Mouse (Mus musculus): Measurements from ENCODE around the gene Tchp. TPM values are rescaled to one million over a fixed set of nuclear protein-coding genes. Genes with fewer than 3 reads are reported as not detected.

Tchp gene
- polyA plus RNA-seq, 1 experiment from 2014 or later = 21.5 TPM

- 92% methylated on average over 5 of the region's 5 CpGs for WGBS
Measured at GRCm38 (mm10) chr5:114745581-114745980, 38.0 kb downstream of the Tchp start.

GRCm38 (mm10) chr5:114746886-114747285, 39.3 kb downstream of the Tchp start:
- Histone ChIP-seq H3K36me3 (peaks cover 82% of the 10 kb centered on the region), H3K4me1 (no peaks in the 10 kb centered on the region), H3K4me3 (no peak overlapping the region), H3K4me2 (replicated peaks) (no peak overlapping the region), H3K27ac (replicated peaks) (no peak overlapping the region), H3K27me3 (no peaks in the 10 kb centered on the region), H3K9me3 (no peaks in the 10 kb centered on the region), H3K9ac (replicated peaks) (no peak overlapping the region)
- no peak for ATAC-seq (ENCODE audit: low FRiP score, low read depth)
- 88% methylated on average over 4 of the region's 4 CpGs for WGBS

More at GRCm38 (mm10) chr5:114745581-114745980, 38.0 kb downstream of the Tchp start:
- no peaks in the 10 kb centered on the region for H3K4me1 ChIP-seq
- H3K4me3 ChIP-seq = no peak overlapping the region
- H3K27me3 ChIP-seq = no peaks in the 10 kb centered on the region
- peaks cover 85% of the 10 kb centered on the region for H3K36me3 ChIP-seq
- H3K9ac ChIP-seq (replicated peaks) = no peak overlapping the region
- no peak overlapping the region for H3K4me2 ChIP-seq (replicated peaks)
- H3K27ac ChIP-seq (replicated peaks) = no peak overlapping the region
- no peaks in the 10 kb centered on the region for H3K9me3 ChIP-seq
- no peak for ATAC-seq (ENCODE audit: low FRiP score, low read depth)

- no peak overlapping the region for H3K27ac ChIP-seq (replicated peaks)
- ATAC-seq (ENCODE audit: low FRiP score, low read depth) = no peak
- no peaks in the 10 kb centered on the region for H3K4me1 ChIP-seq
- no peak overlapping the region for H3K4me2 ChIP-seq (replicated peaks)
- H3K27me3 ChIP-seq = no peaks in the 10 kb centered on the region
- no peak overlapping the region for H3K9ac ChIP-seq (replicated peaks)
- H3K9me3 ChIP-seq = no peaks in the 10 kb centered on the region
- H3K4me3 ChIP-seq = no peak overlapping the region
- peaks cover 82% of the 10 kb centered on the region for H3K36me3 ChIP-seq
- 95% methylated on average over 5 of the region's 5 CpGs for WGBS
Measured at GRCm38 (mm10) chr5:114747521-114747920, 40.0 kb downstream of the Tchp start.

- Histone ChIP-seq H3K4me3 (no peak overlapping the region), H3K27me3 (no peaks in the 10 kb centered on the region), H3K9me3 (no peaks in the 10 kb centered on the region), H3K4me2 (replicated peaks) (no peak overlapping the region), H3K27ac (replicated peaks) (no peak overlapping the region), H3K36me3 (peaks cover 80% of the 10 kb centered on the region), H3K4me1 (no peaks in the 10 kb centered on the region), H3K9ac (replicated peaks) (no peak overlapping the region)
- WGBS = 82% methylated on average over 10 of the region's 10 CpGs
- no peak for ATAC-seq (ENCODE audit: low FRiP score, low read depth)
Measured at GRCm38 (mm10) chr5:114750325-114750724, 42.8 kb downstream of the Tchp start.

- Histone ChIP-seq H3K4me1 (no peaks in the 10 kb centered on the region), H3K9me3 (no peaks in the 10 kb centered on the region), H3K36me3 (peaks cover 81% of the 10 kb centered on the region), H3K4me2 (replicated peaks) (no peak overlapping the region), H3K27ac (replicated peaks) (no peak overlapping the region), H3K9ac (replicated peaks) (no peak overlapping the region), H3K27me3 (no peaks in the 10 kb centered on the region), H3K4me3 (no peak overlapping the region)
- ATAC-seq (ENCODE audit: low FRiP score, low read depth) = no peak
- 89% methylated on average over 10 of the region's 10 CpGs for WGBS
Measured at GRCm38 (mm10) chr5:114752397-114752796, 44.8 kb downstream of the Tchp start.

GRCm38 (mm10) chr5:114753384-114753783, 45.8 kb downstream of the Tchp start:
- Histone ChIP-seq H3K9me3 (no peaks in the 10 kb centered on the region), H3K4me3 (no peak overlapping the region), H3K9ac (replicated peaks) (no peak overlapping the region), H3K27me3 (no peaks in the 10 kb centered on the region), H3K4me2 (replicated peaks) (no peak overlapping the region), H3K4me1 (no peaks in the 10 kb centered on the region), H3K36me3 (peaks cover 75% of the 10 kb centered on the region), H3K27ac (replicated peaks) (no peak overlapping the region)
- 87% methylated on average over 12 of the region's 12 CpGs for WGBS
- ATAC-seq (ENCODE audit: low FRiP score, low read depth) = no peak

- Histone ChIP-seq H3K9me3 (no peaks in the 10 kb centered on the region), H3K27ac (replicated peaks) (no peak overlapping the region), H3K27me3 (no peaks in the 10 kb centered on the region), H3K9ac (replicated peaks) (no peak overlapping the region), H3K4me2 (replicated peaks) (no peak overlapping the region), H3K36me3 (peaks cover 70% of the 10 kb centered on the region), H3K4me3 (no peak overlapping the region), H3K4me1 (no peaks in the 10 kb centered on the region)
- ATAC-seq (ENCODE audit: low FRiP score, low read depth) = no peak
- WGBS = 93% methylated on average over 5 of the region's 5 CpGs
Measured at GRCm38 (mm10) chr5:114759536-114760090, 52.1 kb downstream of the Tchp start.

- WGBS = 93% methylated on average over 8 of the region's 8 CpGs
- no peak overlapping the region for H3K4me2 ChIP-seq (replicated peaks)
Measured at GRCm38 (mm10) chr5:114761980-114762379, 54.4 kb downstream of the Tchp start.

GRCm38 (mm10) chr5:114764812-114765735, 57.5 kb downstream of the Tchp start:
- Histone ChIP-seq H3K4me3 (no peak overlapping the region), H3K9ac (replicated peaks) (no peak overlapping the region), H3K27me3 (no peaks in the 10 kb centered on the region), H3K4me1 (peaks cover 3% of the 10 kb centered on the region; the same call in 1 of the 2 replicates), H3K4me2 (replicated peaks) (no peak overlapping the region), H3K27ac (replicated peaks) (peak overlapping the region; percentile 1; the same call in 1 of the 2 replicates), H3K36me3 (peaks cover 54% of the 10 kb centered on the region), H3K9me3 (no peaks in the 10 kb centered on the region)
- WGBS = 90% methylated on average over 18 of the region's 18 CpGs
- ATAC-seq (ENCODE audit: low FRiP score, low read depth) = no peak

More at GRCm38 (mm10) chr5:114761980-114762379, 54.4 kb downstream of the Tchp start:
- Histone ChIP-seq H3K36me3 (peaks cover 67% of the 10 kb centered on the region), H3K4me3 (no peak overlapping the region), H3K4me1 (no peaks in the 10 kb centered on the region), H3K9ac (replicated peaks) (no peak overlapping the region), H3K27ac (replicated peaks) (0 out of 2 replicates have a peak overlapping the region, but pooled peaks have one; percentile 20), H3K9me3 (no peaks in the 10 kb centered on the region), H3K27me3 (no peaks in the 10 kb centered on the region)
- no peak for ATAC-seq (ENCODE audit: low FRiP score, low read depth)

GRCm38 (mm10) chr5:114766686-114767085, 59.1 kb downstream of the Tchp start:
- Histone ChIP-seq H3K36me3 (peaks cover 41% of the 10 kb centered on the region), H3K9ac (replicated peaks) (0 out of 2 replicates have a peak overlapping the region, but pooled peaks have one; percentile 11), H3K4me2 (replicated peaks) (no peak overlapping the region), H3K4me1 (peaks cover 12% of the 10 kb centered on the region), H3K4me3 (no peak overlapping the region), H3K27me3 (no peaks in the 10 kb centered on the region), H3K27ac (replicated peaks) (no peak overlapping the region), H3K9me3 (no peaks in the 10 kb centered on the region)
- WGBS = 93% methylated on average over 8 of the region's 8 CpGs
- no peak for ATAC-seq (ENCODE audit: low FRiP score, low read depth)

GRCm38 (mm10) chr5:114767185-114767584, 59.6 kb downstream of the Tchp start:
- no peaks in the 10 kb centered on the region for H3K9me3 ChIP-seq
- H3K27ac ChIP-seq (replicated peaks) = no peak overlapping the region
- H3K27me3 ChIP-seq = no peaks in the 10 kb centered on the region
- peaks cover 17% of the 10 kb centered on the region for H3K4me1 ChIP-seq
- WGBS = 92% methylated on average over 7 of the region's 7 CpGs
- no peak overlapping the region for H3K9ac ChIP-seq (replicated peaks)
- H3K36me3 ChIP-seq = peaks cover 36% of the 10 kb centered on the region
- no peak for ATAC-seq (ENCODE audit: low FRiP score, low read depth)
- H3K4me2 ChIP-seq (replicated peaks) = no peak overlapping the region
- H3K4me3 ChIP-seq = no peak overlapping the region

- no peak overlapping the region for H3K27ac ChIP-seq (replicated peaks)
- H3K9me3 ChIP-seq = no peaks in the 10 kb centered on the region
- peaks cover 21% of the 10 kb centered on the region for H3K4me1 ChIP-seq
- no peak overlapping the region for H3K9ac ChIP-seq (replicated peaks)
- no peak overlapping the region for H3K4me3 ChIP-seq
- ATAC-seq (ENCODE audit: low FRiP score, low read depth) = no peak
- 92% methylated on average over 8 of the region's 8 CpGs for WGBS
- no peaks in the 10 kb centered on the region for H3K27me3 ChIP-seq
- peaks cover 10% of the 10 kb centered on the region for H3K36me3 ChIP-seq
- no peak overlapping the region for H3K4me2 ChIP-seq (replicated peaks)
Measured at GRCm38 (mm10) chr5:114769786-114770185, 62.2 kb downstream of the Tchp start.
